Mouse (Mus musculus) right cerebral cortex, postnatal 25 days (tissue): Measurements from ENCODE around the gene 4930432K21Rik.

ENCODE experiments used
- DNase-seq: peaks from one replicate; pipeline ENCODE4 v3.0.0; 2022

Gene 4930432K21Rik

GRCm38 (mm10) chr8:84147769-84148530, at the start of gene 4930432K21Rik, which contains the start of gene Cc2d1a:
Gene 4930432K21Rik (plus strand): TSS chr8:84148025.
Gene Cc2d1a (minus strand): TSS chr8:84147936.
- peak; percentile 94 for DNase-seq

DNA sequence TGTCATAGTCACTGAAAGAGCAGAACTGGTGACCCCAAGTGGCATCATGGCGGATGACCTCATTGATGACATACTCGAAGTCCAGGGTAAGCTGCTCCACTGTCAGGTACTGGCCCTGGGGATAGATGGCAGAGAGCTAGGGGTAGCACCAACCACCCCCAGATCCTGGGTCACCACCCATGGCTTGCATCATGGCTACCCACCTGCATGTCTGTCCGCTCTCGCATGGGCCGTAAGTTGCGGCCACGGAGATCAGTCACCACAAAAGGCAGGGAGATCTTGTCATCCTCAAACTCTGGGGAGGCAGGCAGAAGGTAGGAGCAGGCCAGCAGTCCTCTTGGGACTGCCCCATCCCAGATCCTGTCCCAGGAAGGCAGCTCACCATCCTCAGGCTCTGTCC, 49.4 kb upstream of the 4930432K21Rik start:
- no peak for DNase-seq

DNA sequence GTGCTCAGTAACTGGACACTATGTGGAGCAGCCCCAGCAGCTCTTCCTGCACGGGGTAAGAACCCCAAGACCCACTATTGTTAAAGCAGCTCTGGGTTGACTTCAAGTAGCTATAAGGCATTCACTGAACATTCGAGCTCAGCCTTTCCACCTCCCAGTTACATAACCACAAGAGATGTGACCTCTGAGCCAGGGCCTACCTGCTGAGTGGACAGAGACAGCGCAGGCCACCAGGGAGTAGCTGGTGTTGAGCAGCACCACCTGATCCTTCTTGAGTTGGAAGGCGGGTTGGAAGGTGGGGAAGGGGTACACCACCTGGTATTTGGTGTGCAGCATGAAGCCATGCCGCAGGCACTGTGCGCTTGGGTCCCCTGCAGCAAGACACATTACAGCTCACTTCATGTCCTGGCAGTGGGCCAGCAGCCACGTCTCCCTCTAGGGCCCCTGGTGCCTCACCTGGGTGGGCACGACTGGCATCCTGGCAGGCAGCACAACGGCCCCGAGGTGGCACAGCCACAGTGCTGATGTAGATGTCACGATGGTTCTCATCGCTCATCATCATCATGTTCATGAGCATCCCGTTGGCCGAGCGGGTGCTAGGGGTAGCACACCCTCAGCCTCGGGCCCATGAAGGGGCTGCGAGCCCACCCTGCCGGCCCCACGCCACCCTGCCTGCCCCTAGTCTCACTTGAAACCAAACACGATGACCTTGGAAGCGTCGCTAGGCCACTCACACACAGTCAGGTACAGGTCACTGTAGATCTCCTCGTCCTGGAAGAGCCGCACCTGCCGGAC, 46.2 kb upstream of the 4930432K21Rik start:
- no peak for DNase-seq

DNA sequence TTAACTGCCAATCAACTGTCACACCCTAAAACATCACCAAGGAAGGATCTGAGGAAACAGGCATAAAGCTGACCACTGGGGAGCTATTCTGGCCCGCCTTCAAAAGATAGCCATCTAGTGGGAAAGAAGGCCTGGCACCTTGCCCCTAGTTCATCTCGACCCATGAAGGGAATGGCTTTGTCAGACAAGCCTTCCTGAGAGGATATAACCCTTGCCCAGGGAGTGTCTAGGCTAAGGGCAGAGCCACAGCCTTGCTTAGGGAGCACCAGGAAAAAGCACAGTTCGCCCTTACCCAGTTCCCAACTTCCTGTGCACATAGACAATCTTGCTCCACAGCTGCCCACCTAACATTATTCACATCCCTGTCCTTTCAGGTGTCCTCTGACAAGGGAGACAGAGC, 44.2 kb upstream of the 4930432K21Rik start:
- DNase-seq = no peak

- no peak for DNase-seq
Measured at GRCm38 (mm10) chr8:84104221-84104620, 43.6 kb upstream of the 4930432K21Rik start.

DNA sequence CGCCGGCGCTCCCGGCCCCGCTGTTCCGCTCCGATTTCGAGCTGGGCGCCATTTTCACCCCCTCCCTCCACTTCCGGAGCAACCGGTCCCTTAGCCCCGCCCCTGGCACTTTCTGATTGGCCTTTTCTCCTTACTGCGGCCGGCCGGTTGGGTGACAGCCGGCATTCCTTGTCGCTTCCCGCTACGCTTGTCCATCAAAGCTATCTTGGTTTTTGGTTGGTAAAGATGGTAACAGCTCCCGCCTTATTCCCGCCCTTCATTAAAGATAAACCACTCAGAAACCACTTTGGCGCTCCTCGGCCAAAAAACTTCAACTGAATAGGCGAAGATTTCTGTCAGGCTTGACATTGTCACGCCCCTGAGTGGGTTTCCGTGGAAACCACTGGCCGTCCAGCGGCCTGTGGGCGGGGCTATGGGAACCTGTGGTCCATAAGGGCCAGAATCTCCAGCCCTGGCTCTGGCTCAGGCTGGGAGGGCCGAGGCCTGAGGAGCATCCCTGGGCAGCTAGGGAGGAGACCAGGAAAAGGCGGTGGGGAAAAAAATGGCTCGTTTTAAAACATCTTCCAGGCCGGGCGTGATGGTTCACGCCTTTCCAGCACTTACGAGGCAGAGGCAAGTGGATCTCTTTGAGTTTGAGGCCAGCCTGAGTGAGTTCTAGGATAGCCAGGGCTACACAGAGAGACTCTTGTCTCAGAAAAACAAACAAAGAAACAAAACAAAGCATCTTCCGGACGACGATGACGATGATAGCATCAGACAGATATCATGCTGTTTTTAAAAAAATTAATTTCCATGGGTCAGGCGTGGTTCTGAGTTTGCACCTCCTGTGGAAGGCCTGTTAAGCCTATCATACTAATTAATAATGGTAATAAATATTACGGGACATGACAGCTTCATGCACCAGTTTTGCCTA, 42.9 kb upstream of the 4930432K21Rik start, which contains the start of gene Dcaf15:
TSS of gene Dcaf15 (minus strand) at position 72 of the 913 bp plus-strand sequence.
- peak; percentile 96 for DNase-seq

- no peak for DNase-seq
Measured at GRCm38 (mm10) chr8:84105676-84106075, 42.1 kb upstream of the 4930432K21Rik start.

GRCm38 (mm10) chr8:84106216-84107040, 41.4 kb upstream of the 4930432K21Rik start:
- no peak for DNase-seq

DNA sequence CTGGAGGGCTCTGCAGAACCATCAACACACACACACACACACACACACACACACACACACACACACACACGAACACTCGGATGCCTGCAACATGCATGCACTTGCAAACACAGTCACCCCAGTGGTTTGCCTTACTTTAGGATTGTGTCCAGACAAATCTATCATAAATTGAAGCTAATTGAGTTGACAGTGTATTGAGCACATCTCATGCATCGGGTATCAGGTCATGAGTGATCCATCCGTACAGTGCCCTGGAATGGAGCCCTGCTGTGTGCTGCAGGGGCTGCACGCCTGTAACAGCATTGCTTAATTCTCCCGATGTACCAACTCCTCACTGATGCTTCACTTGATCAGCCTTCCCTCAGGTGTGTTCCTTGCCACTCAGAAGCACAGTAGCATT, 32.2 kb upstream of the 4930432K21Rik start:
- DNase-seq = no peak

- no peak for DNase-seq
Measured at GRCm38 (mm10) chr8:84122151-84122550, 25.7 kb upstream of the 4930432K21Rik start.

- no peak for DNase-seq
Measured at GRCm38 (mm10) chr8:84125656-84126055, 22.2 kb upstream of the 4930432K21Rik start, which contains the start of gene Podnl1. Gene Podnl1 (plus strand): TSS chr8:84125989.

GRCm38 (mm10) chr8:84126742-84127141, 21.1 kb upstream of the 4930432K21Rik start:
- no peak for DNase-seq

GRCm38 (mm10) chr8:84127202-84127901, 20.5 kb upstream of the 4930432K21Rik start:
- no peak for DNase-seq

DNA sequence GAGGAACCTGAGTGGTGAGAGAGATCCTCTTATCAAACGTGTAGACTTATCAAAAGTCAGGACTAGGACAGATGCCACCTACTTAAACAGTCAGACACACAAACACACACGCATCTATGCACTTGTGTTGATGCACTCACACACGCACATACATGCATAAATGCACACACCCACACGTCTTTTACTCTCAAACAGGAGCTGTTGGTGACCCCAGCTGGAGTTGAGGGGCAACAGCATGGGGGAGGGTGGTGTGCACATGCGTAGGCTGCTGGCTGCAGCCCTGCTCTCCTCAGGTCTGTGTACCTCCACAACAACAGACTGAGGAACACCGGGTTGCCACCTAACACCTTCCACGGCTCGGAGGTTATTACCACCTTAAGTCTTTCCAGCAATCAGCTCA, 19.5 kb upstream of the 4930432K21Rik start:
- DNase-seq = no peak

GRCm38 (mm10) chr8:84130806-84131205, 17.0 kb upstream of the 4930432K21Rik start:
- DNase-seq = no peak

DNA sequence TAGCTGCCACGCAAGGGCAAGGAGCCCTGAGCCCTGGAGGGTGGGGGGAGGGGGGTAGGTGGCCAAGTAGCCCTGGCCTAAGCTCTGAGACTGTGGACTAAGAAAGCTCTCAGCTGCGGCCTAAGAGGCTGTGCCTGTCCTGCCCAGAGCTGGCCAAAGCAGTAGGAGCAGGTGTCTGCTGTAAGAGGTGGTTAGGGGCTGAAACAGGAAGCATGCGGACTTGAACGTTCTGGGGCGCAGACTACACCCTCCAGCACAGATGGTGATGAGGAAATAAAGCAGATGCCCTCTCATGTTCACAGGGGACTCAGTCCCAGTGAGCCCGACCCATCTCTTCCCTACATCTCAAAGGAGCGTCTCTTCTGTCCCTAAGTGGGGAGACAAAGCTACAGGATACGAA, 15.6 kb upstream of the 4930432K21Rik start:
- no peak for DNase-seq

- DNase-seq = no peak
Measured at GRCm38 (mm10) chr8:84137848-84138247, 10.0 kb upstream of the 4930432K21Rik start.

GRCm38 (mm10) chr8:84140838-84141237, 7.0 kb upstream of the 4930432K21Rik start:
- no peak for DNase-seq

DNA sequence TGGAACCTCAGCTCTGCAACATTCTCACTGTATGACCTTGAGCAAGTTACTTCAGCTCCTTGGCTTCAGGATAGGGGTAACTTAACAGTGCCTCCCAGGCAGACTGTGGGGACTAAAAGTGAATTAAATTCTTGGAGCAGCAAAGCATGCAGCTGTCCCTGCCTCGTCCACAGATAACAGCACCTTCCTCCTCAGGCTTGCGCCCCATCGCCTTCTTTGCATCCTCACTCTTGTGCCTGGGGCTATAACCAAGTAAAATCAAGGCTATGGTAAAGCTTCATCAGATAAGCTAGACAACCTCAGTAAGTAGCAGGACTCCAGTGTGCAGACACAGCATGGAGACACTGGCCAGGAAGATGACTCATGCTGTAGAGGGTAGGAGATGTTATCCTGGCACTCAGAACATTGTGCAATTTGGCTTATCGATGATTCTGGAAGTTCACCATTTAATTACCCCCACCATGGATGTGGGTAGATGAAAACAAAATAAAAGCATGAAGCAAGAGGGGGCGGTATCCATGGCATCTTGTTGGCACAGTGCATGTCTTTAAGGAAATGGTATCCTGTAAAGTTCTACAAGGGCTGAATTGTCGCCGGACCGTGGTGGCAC, 3.1 kb upstream of the 4930432K21Rik start:
- no peak for DNase-seq

- DNase-seq = no peak
Measured at GRCm38 (mm10) chr8:84147324-84147766, 480 bp upstream of the 4930432K21Rik start.

- no peak for DNase-seq
Measured at GRCm38 (mm10) chr8:84148531-84148850, 666 bp downstream of the 4930432K21Rik start.
